Mouse (Mus musculus) lung, postnatal 0 days (tissue): ENCODE data around the gene Supt20. TPM values are rescaled to one million over a fixed set of nuclear protein-coding genes. Genes with fewer than 3 reads are reported as not detected.
A peak's percentile ranks its signal among the peaks of the same experiment; 100 is the strongest.

Source experiments
- ATAC-seq: fragments of 200-750 bp; cut with Nextera tagmentation; 2 replicates; pipeline ENCODE4 v1.8.0; 2017; ENCODE audit warnings: moderate library complexity
- DNase-seq: peaks from one replicate; pipeline ENCODE4 v3.0.0-alpha.2; 2016; ENCODE audit warnings: low spot score
- H3K27ac ChIP-seq: fragments of 300-500 bp; sonication (generic); 2 replicates; pipeline ENCODE4 v1.5.1; 2014; ENCODE audit warnings: antibody characterized with exemption, mild to moderate bottlenecking, low read length, mixed read lengths
- H3K27me3 ChIP-seq: fragments of 300-500 bp; sonication (generic); replicated peaks from 2 replicates; pipeline ENCODE4 v1.6.1; 2014; ENCODE audit warnings: low read length, mixed read lengths; ENCODE audit not compliant: insufficient read depth
- H3K36me3 ChIP-seq: fragments of 300-500 bp; sonication (generic); 2 replicates; pipeline ENCODE4 v1.6.1; 2014; ENCODE audit warnings: low read length, mixed read lengths; ENCODE audit not compliant: insufficient read depth
- H3K4me1 ChIP-seq: fragments of 300-500 bp; sonication (generic); 2 replicates; pipeline ENCODE4 v1.6.1; 2014; ENCODE audit warnings: antibody characterized with exemption, low read depth, low read length, mixed read lengths; ENCODE audit not compliant: insufficient read depth
- H3K4me2 ChIP-seq: fragments of 300-500 bp; sonication (generic); replicated peaks from 2 replicates; pipeline ENCODE4 v1.6.1; 2014; ENCODE audit warnings: low read depth, mild to moderate bottlenecking, low read length, moderate library complexity, mixed read lengths
- H3K4me3 ChIP-seq: fragments of 300-500 bp; sonication (generic); 2 replicates; pipeline ENCODE4 v1.5.1; 2014; ENCODE audit warnings: low read depth, low read length
- H3K9ac ChIP-seq: fragments of 300-500 bp; sonication (generic); replicated peaks from 2 replicates; pipeline ENCODE4 v1.6.1; 2014; ENCODE audit warnings: low read depth, mild to moderate bottlenecking
- H3K9me3 ChIP-seq: fragments of 300-500 bp; sonication (generic); 2 replicates; pipeline ENCODE4 v1.6.1; 2016; ENCODE audit warnings: low read length, mixed read lengths
- CTCF ChIP-seq: IDR thresholded peaks from 2 replicates; pipeline ENCODE4 v1.5.1; 2016; ENCODE audit warnings: antibody characterized with exemption, mild to moderate bottlenecking
- EP300 ChIP-seq: IDR thresholded peaks from 2 replicates; pipeline ENCODE4 v1.6.1; 2016; ENCODE audit warnings: antibody characterized with exemption, mild to moderate bottlenecking, control low read depth
- WGBS: fragments of 180-500 bp; shearing (Covaris S2); extraction: QIAGEN DNeasy Blood & Tissue Kit; methylation state at CpG from one replicate; pipeline ENCODE4 v1.1.7; 2014; 5-methylcytosine and 5-hydroxymethylcytosine counted together
- polyA plus RNA-seq: library from polyadenylated mRNA; unstranded; fragments of >200 nt; fragmentation: Nextera tagmentation; extraction: Ambion mirVana; gene quantifications from 2 replicates; pipeline ENCODE4 v1.2.1, GENCODE M21; 2015

Supt20 gene
- polyA plus RNA-seq, 1 experiment from 2014 or later: 50.6 TPM

- Histone ChIP-seq H3K27ac (no peak overlapping the region), H3K9ac (no peak overlapping the region), H3K36me3 (no peaks in the 10 kb centered on the region), H3K9me3 (no peaks in the 10 kb centered on the region), H3K4me3 (no peak overlapping the region), H3K27me3 (no peaks in the 10 kb centered on the region), H3K4me1 (no peaks in the 10 kb centered on the region), H3K4me2 (no peak overlapping the region)
- ATAC-seq (no peak), DNase-seq (no peak)
- whole genome bisulfite sequencing: 68% methylated on average over 5 of the region's 5 CpGs
- TF ChIP-seq EP300: no peak
- no peak for TF ChIP-seq CTCF
These were observed 74.2 kb downstream of the Supt20 start for GRCm38 (mm10) chr3:54766811-54767210.

GRCm38 (mm10) chr3:54768592-54768991, 76.0 kb downstream of the Supt20 start:
- WGBS: 84% methylated on average over 8 of the region's 8 CpGs
- ATAC-seq (no peak), DNase-seq (no peak)
- H3K4me2 ChIP-seq: no peak overlapping the region
- H3K27ac ChIP-seq: no peak overlapping the region
- no peak overlapping the region for H3K4me3 ChIP-seq
- H3K36me3 ChIP-seq: no peaks in the 10 kb centered on the region
- no peaks in the 10 kb centered on the region for H3K9me3 ChIP-seq
- no peaks in the 10 kb centered on the region for H3K27me3 ChIP-seq
- TF ChIP-seq CTCF (no peak), EP300 (no peak)
- H3K4me1 ChIP-seq: no peaks in the 10 kb centered on the region
- H3K9ac ChIP-seq: no peak overlapping the region

GRCm38 (mm10) chr3:54769349-54770275, 77.0 kb downstream of the Supt20 start:
- no peak overlapping the region for H3K27ac ChIP-seq
- H3K4me1 ChIP-seq: no peaks in the 10 kb centered on the region
- H3K4me2 ChIP-seq: no peak overlapping the region
- no peaks in the 10 kb centered on the region for H3K9me3 ChIP-seq
- DNase-seq (peak; percentile 55), ATAC-seq (peak; percentile 47; the same call in 1 of the 2 replicates)
- no peak overlapping the region for H3K9ac ChIP-seq
- 63% methylated on average over 17 of the region's 17 CpGs for WGBS
- no peaks in the 10 kb centered on the region for H3K36me3 ChIP-seq
- no peak for TF ChIP-seq CTCF
- no peak for TF ChIP-seq EP300
- H3K27me3 ChIP-seq: no peaks in the 10 kb centered on the region
- no peak overlapping the region for H3K4me3 ChIP-seq

GRCm38 (mm10) chr3:54773613-54774012, 81.0 kb downstream of the Supt20 start:
- H3K27me3 ChIP-seq: no peaks in the 10 kb centered on the region
- no peaks in the 10 kb centered on the region for H3K9me3 ChIP-seq
- H3K4me2 ChIP-seq: no peak overlapping the region
- H3K9ac ChIP-seq: no peak overlapping the region
- no peak for DNase-seq
- no peak for TF ChIP-seq EP300
- no peak; the same call in 1 of the 2 replicates for TF ChIP-seq CTCF
- ATAC-seq: no peak
- 83% methylated on average over 6 of the region's 6 CpGs for WGBS
- H3K36me3 ChIP-seq: no peaks in the 10 kb centered on the region
- H3K4me3 ChIP-seq: no peak overlapping the region
- no peak overlapping the region for H3K27ac ChIP-seq
- no peaks in the 10 kb centered on the region for H3K4me1 ChIP-seq

- TF ChIP-seq CTCF: no peak
- no peak for TF ChIP-seq EP300
- WGBS: 69% methylated on average over 7 of the region's 7 CpGs
- H3K27ac ChIP-seq: no peak overlapping the region
- H3K36me3 ChIP-seq: no peaks in the 10 kb centered on the region
- no peaks in the 10 kb centered on the region for H3K9me3 ChIP-seq
- H3K4me1 ChIP-seq: no peaks in the 10 kb centered on the region
- H3K27me3 ChIP-seq: no peaks in the 10 kb centered on the region
- H3K4me3 ChIP-seq: no peak overlapping the region
- H3K4me2 ChIP-seq: no peak overlapping the region
- ATAC-seq (no peak), DNase-seq (no peak)
- no peak overlapping the region for H3K9ac ChIP-seq
These were observed 83.5 kb downstream of the Supt20 start for GRCm38 (mm10) chr3:54775989-54776631.

Other genes with a start within 250 kb of the Supt20 start
- gene Gm21958, start 21.5 kb downstream of the Supt20 start, polyA plus RNA-seq: not detected in 2 replicates
- gene Exosc8, start 42.6 kb downstream of the Supt20 start, polyA plus RNA-seq: 37.1 and 39.0 TPM in 2 replicates
- 53.5 and 65.8 TPM in 2 replicates for gene Alg5, start 42.7 kb downstream of the Supt20 start, polyA plus RNA-seq
- gene Smad9, start 62.8 kb downstream of the Supt20 start, polyA plus RNA-seq: 1.4 and 1.7 TPM in 2 replicates
- gene Rfxap, start 115.0 kb downstream of the Supt20 start, polyA plus RNA-seq: 22.4 and 24.9 TPM in 2 replicates
- gene Sertm1, start 223.1 kb downstream of the Supt20 start, polyA plus RNA-seq: not detected in 2 replicates